Mouse (Mus musculus) megakaryocyte-erythroid progenitor cell, adult 5-6 weeks (primary cell): ENCODE measurements around the gene Timm9. TPM values are rescaled to one million over a fixed set of nuclear protein-coding genes. Genes with fewer than 3 reads are reported as not detected.

Experiments
- ATAC-seq: replicated peaks from 2 replicates; pipeline ENCODE4 v1.8.0; 2016; ENCODE audit warnings: mild to moderate bottlenecking, inconsistent platforms; ENCODE audit not compliant: severe bottlenecking, poor library complexity, low FRiP score, low TSS enrichment
- total RNA-seq, 2 experiments: library from RNA; stranded (forward) in 1 of 2; stranded (reverse) in 1 of 2; fragments of 200-1000, 215-1000 nt in 1 of 2; fragments of >200 nt in 1 of 2; fragmentation: Nextera tagmentation in 1 of 2; gene quantifications; 2 replicates each; pipeline ENCODE4 v1.2.3; 2014 to 2017

Timm9 gene
- total RNA-seq (2014; fragmentation: Nextera tagmentation) (113 and 144 TPM in 2 replicates), total RNA-seq (2017) (93.4 and 95.5 TPM in 2 replicates)

DNA sequence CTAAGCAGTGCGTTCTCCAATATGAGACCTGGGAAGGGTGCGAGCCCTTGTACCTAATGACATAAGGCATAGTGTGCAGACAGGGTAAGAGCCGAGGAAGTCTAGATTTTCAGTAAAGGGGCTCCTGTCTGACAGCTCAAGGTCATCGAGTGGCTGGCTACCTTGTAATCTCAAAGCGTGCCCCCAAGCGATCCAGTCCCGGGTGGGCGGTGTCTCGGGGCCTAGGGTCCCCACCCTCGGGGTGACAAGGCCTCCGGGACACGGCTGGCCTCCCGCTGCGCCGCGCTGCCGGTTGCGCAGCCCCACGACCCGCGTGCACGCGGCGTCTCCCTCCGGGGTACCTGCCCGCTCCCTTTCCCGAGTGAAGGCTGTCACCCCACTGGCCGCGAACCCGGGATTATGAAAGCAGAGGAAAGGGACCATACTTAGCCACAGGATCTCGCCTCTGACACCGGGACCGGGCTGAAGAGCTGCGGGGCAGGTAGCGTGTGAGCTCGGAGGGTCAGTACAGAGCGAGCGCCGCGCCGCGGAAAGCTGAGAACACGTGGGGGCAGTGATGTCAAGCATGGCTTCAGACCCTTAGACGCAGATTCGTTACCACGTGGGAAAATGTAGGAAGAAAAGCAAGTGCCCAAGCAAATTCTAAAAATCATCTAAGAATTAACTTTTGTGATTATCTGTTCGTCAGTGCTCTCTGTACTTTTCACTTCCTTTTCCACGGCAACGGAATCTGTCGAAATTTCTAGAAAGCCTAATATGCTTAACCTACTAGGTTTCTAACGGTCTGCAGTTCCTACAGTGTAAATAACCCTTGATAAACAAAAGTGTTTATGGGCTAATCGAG is at the start of gene Timm9, which contains the start of gene 2700049A03Rik:
Gene Timm9 (minus strand): TSS at position 555 of the 844 bp plus-strand sequence.
Gene 2700049A03Rik (plus strand): TSS at position 719 of the 844 bp plus-strand sequence.
- peak; percentile 82 for ATAC-seq

DNA sequence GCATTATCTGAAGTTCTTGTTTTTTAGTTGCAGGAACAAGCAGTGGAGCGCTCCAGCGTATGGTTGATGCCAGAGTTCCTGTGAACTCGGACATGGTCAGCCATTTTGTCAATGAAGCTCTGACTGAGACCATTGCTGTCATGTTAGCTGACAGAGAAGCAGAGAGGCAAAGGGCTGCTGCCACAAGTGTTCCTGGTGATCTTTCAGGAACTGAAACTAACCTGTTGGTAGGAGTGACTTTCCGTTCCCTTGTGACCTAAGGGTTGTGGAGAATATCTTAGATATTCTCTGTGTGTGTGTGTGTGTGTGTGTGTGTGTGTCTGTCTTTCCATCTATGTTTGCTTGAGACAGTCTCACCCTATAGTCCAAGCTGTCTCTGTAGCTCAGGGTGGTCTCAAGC is 47.9 kb upstream of the Timm9 start:
- ATAC-seq, result no peak

DNA sequence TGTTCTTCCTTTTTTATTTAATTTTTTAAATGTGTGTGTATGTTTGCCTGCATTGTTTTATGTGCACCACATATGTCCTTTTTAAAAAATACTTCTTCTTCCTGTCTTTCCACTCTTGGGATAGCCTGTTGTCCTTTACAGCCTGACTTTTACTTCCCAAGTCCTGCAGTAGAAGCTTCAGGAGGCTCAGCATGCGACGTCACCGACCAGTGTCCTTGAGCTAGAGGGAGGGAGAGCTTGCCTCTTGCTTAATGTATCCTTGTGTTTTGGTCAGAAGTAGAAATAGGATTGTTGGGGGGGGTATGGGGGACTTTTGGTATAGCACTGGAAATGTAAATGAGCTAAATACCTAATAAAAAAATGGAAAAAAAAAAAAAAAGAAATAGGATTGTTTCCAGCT is 47.3 kb upstream of the Timm9 start:
- no peak for ATAC-seq

DNA sequence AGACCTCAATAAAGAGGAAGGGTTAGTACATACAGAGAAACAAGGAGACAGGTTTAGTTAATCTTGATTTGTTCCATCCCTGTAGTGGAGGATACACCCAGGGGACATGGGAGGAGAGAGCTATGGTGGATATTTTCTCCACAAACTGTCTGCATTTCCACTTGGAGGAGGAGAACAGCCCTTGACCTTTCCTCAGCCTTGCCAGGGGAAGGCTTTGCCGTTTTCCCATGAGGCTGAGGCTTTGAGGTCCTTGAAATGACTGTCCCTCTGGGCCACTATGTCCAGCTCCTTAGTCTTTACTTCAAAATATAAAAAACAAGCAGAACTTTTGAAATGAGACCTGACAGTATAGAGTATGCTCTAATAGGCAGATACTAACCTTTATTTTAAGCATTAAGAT is 33.4 kb upstream of the Timm9 start:
- ATAC-seq, result no peak

DNA sequence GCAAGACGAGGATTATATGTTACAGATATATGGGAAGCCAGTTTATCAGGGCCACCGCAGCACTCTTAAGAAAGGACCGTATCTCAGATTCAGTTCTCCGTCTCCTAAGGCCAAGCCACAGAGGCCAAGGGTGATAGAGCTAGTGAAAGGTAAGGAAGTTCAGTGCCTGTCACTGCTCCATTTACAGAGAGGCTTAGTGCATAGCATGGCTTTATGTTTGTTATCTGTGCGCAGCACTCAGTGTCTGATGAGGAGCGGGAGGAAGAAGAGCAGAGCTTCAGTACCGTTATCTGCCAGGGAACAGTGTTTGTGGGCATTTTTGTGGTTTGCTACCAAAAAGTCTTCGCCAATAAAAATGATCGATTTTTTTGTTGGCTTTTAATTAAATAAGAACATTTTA is 27.9 kb upstream of the Timm9 start:
- peak; percentile 100 for ATAC-seq

DNA sequence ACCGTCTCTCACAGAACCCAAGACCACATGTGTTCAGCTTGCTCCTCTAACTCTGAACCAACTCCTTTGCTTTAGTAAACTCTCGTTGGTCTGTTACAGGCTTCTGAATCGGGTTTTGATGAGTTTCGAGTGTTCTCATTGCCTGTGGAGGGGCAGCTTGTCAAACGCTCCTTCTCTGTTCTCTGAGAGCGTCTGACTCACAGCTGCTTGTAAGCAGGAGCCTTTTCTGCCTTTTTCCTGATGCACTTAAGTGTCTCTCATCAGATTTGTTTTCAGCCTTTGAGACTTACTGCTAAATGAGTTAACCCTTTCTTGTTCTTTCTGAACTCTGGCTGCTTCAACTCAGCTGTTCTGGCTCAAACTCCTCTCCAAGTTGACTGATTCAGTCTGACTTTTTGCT is 21.5 kb upstream of the Timm9 start:
- no peak for ATAC-seq

DNA sequence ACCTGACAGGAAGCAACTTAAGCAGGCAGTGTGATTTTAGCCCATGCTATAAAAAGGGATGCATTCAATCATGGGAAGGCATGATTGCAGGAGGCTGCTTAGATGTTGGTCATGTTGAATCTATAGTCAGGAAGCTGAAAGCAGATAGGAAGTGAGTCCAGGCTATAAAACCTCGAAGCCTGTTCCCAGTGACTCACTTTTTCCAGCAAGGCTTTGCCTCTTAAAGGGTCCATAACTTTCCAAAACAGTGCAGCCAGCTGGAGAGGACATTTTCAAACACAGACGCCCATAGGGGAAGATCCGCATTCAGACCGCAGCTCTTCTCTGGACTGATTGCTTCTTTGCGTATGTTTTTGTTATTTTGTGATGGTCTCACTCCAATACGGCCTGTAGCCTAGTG is 18.5 kb upstream of the Timm9 start:
- no peak for ATAC-seq

DNA sequence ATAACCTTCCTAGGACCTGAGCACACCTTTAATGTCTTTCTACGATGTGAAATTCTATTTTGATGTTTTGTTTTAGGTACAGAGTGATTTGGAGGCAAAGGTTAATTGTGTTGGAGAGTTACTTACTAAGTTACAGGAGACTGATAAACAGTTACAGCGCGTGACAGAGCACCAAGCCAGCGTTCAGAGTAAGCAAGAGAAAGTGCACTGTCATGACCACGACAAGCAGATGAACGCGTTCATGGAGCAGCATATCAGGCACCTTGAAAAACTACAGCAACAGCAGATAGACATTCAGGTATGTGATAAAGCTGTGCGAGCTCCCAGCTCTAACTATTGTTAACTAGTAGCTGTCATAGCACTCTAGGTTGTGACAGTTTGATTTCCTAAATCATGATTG is 13.7 kb upstream of the Timm9 start:
- ATAC-seq, result peak; percentile 63

DNA sequence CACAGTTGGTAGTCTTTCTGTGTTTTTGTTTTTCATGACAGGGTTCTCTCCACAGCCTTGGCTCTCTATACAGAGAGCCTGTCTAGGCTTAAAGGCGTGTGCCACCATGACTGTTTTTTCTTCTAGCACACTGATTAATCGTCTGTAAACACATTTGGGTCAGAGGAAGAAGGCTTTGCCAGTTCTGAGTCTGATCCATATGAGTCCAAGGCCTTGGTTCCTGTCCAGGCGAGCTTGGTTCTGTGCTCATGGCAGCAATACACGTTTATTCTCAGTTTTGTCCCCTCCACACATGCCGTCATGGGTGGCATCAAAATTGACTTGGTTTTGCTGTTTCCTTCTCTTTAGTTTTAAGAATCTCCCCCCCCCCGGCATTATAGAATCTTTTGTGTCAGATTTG is 13.0 kb upstream of the Timm9 start:
- ATAC-seq, result no peak

DNA sequence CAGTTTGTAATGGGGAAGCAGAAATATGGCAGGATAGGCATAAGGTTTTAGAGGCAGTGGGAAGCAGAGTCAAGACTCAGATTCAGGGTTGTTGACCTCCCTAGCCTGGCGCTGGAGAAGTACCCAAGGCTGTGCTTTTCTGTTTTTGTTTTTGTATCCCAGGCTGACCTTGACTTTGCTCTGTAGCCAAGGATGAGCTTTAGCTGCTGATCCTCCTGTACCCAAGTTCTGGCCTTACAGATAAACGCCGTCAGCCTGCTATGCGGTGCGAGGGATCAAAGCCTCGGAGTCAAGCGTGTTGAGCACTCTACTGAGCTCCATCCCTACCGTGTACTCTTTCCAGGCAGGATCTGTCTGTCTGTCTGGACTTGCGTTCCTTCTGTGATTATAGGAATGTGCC is 12.3 kb upstream of the Timm9 start:
- ATAC-seq, result no peak

DNA sequence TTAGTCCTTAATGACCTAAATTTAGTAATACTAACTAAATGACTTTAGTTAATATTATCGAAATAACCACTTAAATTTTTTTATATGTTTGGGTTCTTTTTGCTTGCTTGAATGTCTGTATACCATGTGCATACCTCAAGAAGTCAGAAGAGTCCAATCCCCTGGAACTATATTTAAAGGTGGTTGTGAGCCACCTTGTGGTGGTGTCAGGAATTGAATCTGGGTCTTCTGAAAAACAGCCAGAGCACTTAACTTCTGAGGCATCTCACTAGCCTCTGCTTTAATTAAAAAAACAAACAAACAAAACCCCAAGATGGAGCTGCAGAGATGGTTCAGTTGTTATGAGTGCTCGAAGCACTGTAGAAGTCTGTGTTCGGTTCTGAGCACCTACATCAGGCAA is 11.2 kb upstream of the Timm9 start:
- ATAC-seq, result peak; percentile 60; the same call in 1 of the 2 replicates

DNA sequence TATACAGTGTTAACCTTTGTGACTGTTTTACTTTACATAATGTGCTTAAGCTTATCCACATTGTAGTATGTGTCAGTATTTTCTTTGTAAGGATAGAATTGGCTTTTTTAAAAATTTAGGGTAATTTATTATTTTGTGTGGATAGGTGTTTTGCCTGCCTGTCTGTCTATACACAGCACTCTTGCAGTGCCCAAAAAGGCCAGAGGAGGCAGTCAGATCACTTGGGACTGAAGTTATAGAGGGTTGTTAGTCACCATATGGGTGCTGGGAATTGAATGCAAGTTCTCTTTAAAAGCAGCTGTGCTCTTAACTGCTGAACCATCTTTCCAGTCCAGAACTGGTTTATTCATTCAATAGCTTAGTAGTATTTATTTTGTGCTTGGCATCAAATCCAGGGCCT is 4.7 kb upstream of the Timm9 start:
- ATAC-seq, result no peak

DNA sequence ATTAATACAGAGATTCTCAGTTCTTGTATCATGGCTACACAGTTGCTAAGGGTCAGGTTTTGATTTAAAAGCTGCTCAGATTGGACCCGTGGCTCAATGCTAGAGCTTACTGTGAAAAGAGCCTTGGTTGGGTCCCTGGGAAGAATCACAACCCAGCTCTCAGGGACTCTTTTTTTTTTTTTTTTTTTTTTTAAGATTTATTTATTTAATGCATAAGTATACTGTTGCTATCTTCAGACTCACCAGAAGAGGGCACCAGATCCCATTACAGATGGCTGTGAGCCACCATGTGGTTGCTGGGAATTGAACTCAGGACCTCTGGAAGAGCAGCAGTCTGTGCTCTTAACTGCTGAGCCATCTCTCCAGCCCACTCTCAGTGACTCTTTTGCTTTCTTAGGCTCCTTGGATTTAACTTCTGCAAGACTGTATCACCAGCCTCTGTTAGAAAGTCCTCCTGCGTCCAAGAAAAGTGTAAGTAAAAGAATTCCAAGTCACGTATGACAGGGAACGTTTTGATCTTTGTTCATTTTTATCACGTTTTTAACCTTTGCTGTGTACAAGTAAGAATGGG is 2.9 kb upstream of the Timm9 start:
- ATAC-seq, result no peak

DNA sequence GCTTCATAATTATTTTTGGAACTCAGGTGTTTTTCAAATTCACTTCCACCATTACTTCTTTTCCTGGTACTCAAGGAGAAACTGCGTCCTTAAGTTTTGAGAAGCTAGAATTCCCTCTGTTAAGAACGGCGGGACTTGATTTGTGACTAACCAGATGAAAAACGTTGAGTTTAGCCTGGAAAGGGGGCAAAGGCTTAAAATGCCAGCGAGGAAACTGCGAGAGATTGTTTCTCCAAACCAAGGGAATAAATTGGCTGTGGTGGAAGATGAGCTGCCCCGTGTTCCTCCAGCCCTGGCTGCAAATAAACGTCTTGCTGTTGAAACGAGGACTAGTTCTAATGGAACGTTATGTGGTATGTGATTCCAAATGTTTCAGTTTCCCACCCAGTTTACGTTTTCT is 1.2 kb upstream of the Timm9 start:
- no peak for ATAC-seq

DNA sequence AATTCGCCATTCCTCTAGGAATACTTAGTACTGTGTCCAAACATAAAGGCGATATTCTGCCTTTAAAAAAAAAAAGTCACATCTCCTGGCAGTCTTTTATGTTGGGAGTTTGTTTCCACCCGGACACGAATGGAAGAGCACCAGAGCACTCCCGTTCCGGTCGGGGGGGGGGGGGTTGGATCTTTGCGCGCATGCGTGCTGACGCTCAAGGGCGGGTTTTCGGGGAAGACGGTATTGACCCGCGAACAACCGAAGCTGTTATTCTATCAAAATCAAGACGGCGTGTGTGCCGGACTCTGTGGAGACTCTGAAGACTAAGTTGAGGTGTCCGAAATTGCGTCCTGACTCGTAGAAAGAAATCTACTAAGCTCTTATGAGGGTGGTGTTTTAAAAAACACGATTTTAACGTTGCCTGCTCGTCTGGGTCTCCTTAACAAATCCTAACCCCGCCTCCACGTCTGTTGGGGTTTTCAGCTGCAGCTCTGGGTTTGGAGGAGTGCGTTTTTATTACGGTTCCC is 549 bp upstream of the Timm9 start:
- ATAC-seq, result peak; percentile 61

DNA sequence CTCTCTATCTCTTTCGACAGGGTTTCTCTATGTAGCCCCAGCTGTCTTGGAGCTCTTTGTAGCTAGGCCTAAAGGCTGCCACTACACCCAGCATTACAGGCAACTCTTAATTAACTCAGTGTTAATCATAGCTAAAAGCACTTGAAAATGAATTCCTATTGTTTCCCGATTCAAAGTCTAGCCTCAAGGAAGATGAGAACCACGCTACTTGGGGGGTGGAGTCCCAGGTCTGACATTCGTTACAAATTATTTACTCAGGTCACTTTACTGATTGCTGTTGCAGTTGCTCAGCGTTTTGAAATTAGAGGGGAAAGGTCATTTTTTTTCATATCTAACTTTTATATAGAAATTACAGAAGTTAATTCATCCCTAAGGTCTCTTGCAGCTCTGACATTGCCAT is 903 bp downstream of the Timm9 start:
- no peak for ATAC-seq

DNA sequence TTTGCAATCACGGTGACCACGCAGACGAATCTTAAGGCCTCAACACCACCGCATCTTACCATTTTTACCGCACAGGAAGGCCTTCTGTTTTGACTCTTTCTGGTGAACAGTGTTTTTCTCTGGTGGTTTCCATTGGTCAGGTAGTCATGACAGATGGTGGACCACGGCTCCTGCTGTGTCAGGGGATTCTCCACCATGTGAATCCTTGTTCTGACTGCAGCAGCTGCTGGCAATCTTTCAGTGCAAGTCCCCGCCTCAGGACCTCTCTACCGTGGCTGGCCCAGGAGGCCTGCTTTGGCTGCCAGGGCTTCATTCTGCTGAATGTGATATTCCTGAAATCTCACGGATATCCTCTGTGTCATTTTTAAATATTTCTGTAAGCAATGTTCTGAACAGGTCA is 13.2 kb downstream of the Timm9 start:
- no peak for ATAC-seq

DNA sequence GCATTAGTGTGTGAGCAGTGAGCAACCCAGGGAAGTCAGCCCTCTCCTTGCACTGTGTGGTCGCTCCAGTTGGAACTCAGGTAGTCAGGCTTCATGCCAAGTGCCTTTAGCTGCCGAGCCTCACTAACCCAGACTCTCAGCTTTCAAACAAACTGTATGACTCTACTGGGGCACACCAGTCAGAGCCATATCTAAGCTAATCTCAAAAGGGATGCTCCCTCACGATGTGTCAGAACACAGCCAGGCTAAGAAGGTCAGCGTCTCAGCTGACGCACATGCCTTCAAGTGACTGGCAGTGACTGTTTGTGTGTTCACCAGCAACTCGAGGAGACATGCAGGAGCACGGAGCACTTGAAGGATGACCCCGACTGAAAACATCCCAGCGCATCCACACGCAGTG is 13.8 kb downstream of the Timm9 start:
- 0 out of 2 replicates have a peak, but pooled peaks have one; percentile 30 for ATAC-seq

DNA sequence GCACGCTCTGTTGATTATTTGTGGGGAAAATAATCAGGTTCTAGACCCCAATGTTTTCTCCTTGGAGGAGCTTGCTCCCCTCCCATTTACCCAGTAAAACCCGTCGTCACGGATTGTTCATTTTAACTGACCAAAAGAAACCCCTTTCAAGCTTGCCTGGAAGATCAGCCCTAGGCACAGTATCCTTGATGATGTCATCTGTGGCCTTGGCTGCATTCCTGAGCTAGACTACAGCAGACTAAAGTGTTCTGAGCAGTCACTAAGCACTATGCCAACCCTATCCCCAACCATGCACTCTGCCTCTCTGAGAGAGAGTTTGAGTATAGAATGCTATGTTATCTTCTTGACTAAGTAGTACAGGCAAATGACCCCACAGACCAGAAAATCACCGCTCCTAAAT is 20.1 kb downstream of the Timm9 start:
- ATAC-seq, result no peak

DNA sequence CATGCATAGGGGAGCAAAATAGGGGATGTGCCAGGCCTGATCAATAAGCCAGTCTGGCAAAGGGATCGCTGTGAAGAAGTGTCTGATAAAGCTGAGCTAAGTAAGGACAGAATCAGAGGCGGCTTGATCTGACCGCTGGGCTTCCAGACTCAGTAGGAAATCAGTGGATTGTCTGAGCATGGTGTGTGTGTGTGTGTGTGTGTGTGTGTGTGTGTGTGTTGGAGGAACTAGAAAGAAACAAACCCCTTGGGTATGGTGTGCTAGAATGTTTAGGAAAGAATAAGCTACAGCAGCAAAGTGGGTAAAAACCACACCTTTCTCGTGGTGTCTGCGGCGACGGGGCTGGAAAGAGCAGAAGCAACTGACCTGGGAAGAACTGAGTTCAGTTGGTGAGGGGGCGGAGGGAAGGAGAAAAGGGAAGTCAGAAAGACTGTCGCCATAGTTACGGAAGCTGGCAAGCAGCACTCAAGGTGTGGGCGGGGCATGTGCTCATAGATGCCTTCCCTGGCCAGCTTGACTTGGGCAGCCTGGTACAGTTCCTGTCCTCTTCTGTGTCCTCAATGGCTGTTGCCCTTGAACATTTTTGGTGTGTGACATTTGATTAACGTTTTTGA is 22.7 kb downstream of the Timm9 start:
- ATAC-seq, result peak; percentile 78
